In genomic region chr5:35387834-35388490, GRCm38 (mm10) we compare ENCODE assay signal across 9 mouse cellular contexts. TPM values are rescaled to one million over a fixed set of nuclear protein-coding genes. Genes with fewer than 3 reads are reported as not detected.
A peak's percentile ranks its signal among the peaks of the same experiment; 100 is the strongest.
DNase-seq lines count a peak whose midpoint lies in the region; ATAC-seq and TF ChIP-seq lines count a peak whose summit lies in the region.
"Had no signal": no experiment of that assay in that cellular context is flagged by ENCODE, and none has a peak within 500 bp of the region (broad histone marks: within the 10 kb centered on the region; RNA-seq: fewer than 3 reads in every experiment).

No protein-coding gene starts in this region.

- no peak overlapping the region for H3K9ac ChIP-seq in lung, embryonic 15.5 days
- H3K9ac ChIP-seq in forebrain, postnatal 0 days: no peak overlapping the region
- no peak overlapping the region for H3K9ac ChIP-seq in liver, embryonic 14.5 days (replicated peaks)
- no peak overlapping the region for H3K9ac ChIP-seq in stomach, postnatal 0 days (ENCODE audit: low read length)

- H3K4me2 ChIP-seq in lung, embryonic 15.5 days: peak overlapping the region; percentile 86
- peak overlapping the region; percentile 53 for H3K4me2 ChIP-seq in forebrain, postnatal 0 days (ENCODE audit: low read depth)
- peak overlapping the region; percentile 37 for H3K4me2 ChIP-seq in liver, embryonic 14.5 days (ENCODE audit: low read depth)
- H3K4me2 ChIP-seq in stomach, postnatal 0 days (replicated peaks; ENCODE audit: low read depth): peak overlapping the region; percentile 52

- peaks cover 100% of the 10 kb centered on the region for H3K27me3 ChIP-seq in lung, embryonic 15.5 days
- peaks cover 98% of the 10 kb centered on the region for H3K27me3 ChIP-seq in forebrain, postnatal 0 days (ENCODE audit: insufficient read depth, low read length)
- H3K27me3 ChIP-seq in liver, embryonic 14.5 days (ENCODE audit: control insufficient read depth, insufficient read depth, low read length): peaks cover 97% of the 10 kb centered on the region
- peaks cover 65% of the 10 kb centered on the region for H3K27me3 ChIP-seq in stomach, postnatal 0 days (ENCODE audit: control insufficient read depth, insufficient read depth, low read length)

- peaks cover 24% of the 10 kb centered on the region for H3K4me1 ChIP-seq in lung, embryonic 15.5 days
- H3K4me1 ChIP-seq in forebrain, postnatal 0 days (ENCODE audit: insufficient read depth): no peaks in the 10 kb centered on the region
- no peaks in the 10 kb centered on the region for H3K4me1 ChIP-seq in liver, embryonic 14.5 days (replicated peaks; ENCODE audit: control insufficient read depth in 2 of 2, insufficient read depth in 2 of 2, low read length in 1 of 2)
- no peaks in the 10 kb centered on the region for H3K4me1 ChIP-seq in stomach, postnatal 0 days (replicated peaks; ENCODE audit: control insufficient read depth, insufficient read depth)

- no peaks in the 10 kb centered on the region for H3K9me3 ChIP-seq in lung, embryonic 15.5 days
- H3K9me3 ChIP-seq in forebrain, postnatal 0 days (ENCODE audit: low read length): no peaks in the 10 kb centered on the region
- H3K9me3 ChIP-seq in liver, embryonic 14.5 days (ENCODE audit: control insufficient read depth, low read length): no peaks in the 10 kb centered on the region
- peaks cover 3% of the 10 kb centered on the region; the same call in 1 of the 2 replicates for H3K9me3 ChIP-seq in stomach, postnatal 0 days (ENCODE audit: control insufficient read depth, low read length)

- H3K36me3 ChIP-seq in lung, embryonic 15.5 days: no peaks in the 10 kb centered on the region
- no peaks in the 10 kb centered on the region for H3K36me3 ChIP-seq in forebrain, postnatal 0 days (ENCODE audit: insufficient read depth)
- H3K36me3 ChIP-seq in liver, embryonic 14.5 days (replicated peaks; ENCODE audit: control insufficient read depth, insufficient read depth, low read depth): no peaks in the 10 kb centered on the region
- no peaks in the 10 kb centered on the region for H3K36me3 ChIP-seq in stomach, postnatal 0 days (ENCODE audit: control insufficient read depth, insufficient read depth, low read length)

- no peak for TF ChIP-seq EP300 in liver, embryonic 14.5 days (IDR thresholded peaks at IDR 0.05; ENCODE audit: low read depth)
- no peak for TF ChIP-seq EP300 in stomach, postnatal 0 days (optimal IDR thresholded peaks at IDR 0.05)

- peak overlapping the region; percentile 49 for H3K4me3 ChIP-seq in lung, embryonic 15.5 days
- peak overlapping the region; percentile 30 for H3K4me3 ChIP-seq in forebrain, postnatal 0 days (ENCODE audit: low read depth, low read length)
- peak overlapping the region in 1 of 2 experiments; percentile 27; a peak in 1 of 4 replicates for H3K4me3 ChIP-seq in liver, embryonic 14.5 days (ENCODE audit: insufficient read depth in 1 of 2, low read depth in 2 of 2, low read length in 2 of 2)
- H3K4me3 ChIP-seq in stomach, postnatal 0 days (ENCODE audit: low read depth, low read length): peak overlapping the region; percentile 36

- no peak overlapping the region for H3K27ac ChIP-seq in lung, embryonic 15.5 days
- no peak overlapping the region for H3K27ac ChIP-seq in forebrain, postnatal 0 days (ENCODE audit: low read depth, low read length)
- no peak overlapping the region for H3K27ac ChIP-seq in liver, embryonic 14.5 days
- no peak overlapping the region for H3K27ac ChIP-seq in stomach, postnatal 0 days (replicated peaks)

- 2% methylated on average over 38 of the region's 38 CpGs for WGBS in lung, embryonic 15.5 days
- 1% methylated on average over 38 of the region's 38 CpGs for WGBS in forebrain, postnatal 0 days
- WGBS in liver, embryonic 14.5 days (ENCODE audit: insufficient replicate concordance): 4% methylated on average over 38 of the region's 38 CpGs
- WGBS in stomach, postnatal 0 days: under 1% methylated on average over 38 of the region's 38 CpGs

- no peak for ATAC-seq in lung, embryonic 15.5 days (ENCODE audit: borderline replicate concordance, extremely low read depth, low FRiP score, low TSS enrichment)
- no peak for ATAC-seq in forebrain, postnatal 0 days
- no peak for ATAC-seq in liver, embryonic 14.5 days (ENCODE audit: insufficient read depth)
- no peak for ATAC-seq in stomach, postnatal 0 days (ENCODE audit: low FRiP score, low TSS enrichment)
- ATAC-seq in frontal cortex, adult (ENCODE audit: low TSS enrichment): no peak

- TF ChIP-seq CTCF in forebrain, postnatal 0 days (IDR thresholded peaks at IDR 0.05; ENCODE audit: low read depth): no peak
- TF ChIP-seq CTCF in liver, embryonic 14.5 days (IDR thresholded peaks at IDR 0.05; ENCODE audit: low read depth): no peak
- no peak for TF ChIP-seq CTCF in stomach, postnatal 0 days (IDR thresholded peaks at IDR 0.05; ENCODE audit: low read depth)

- DNase-seq in lung, postnatal 25 days (ENCODE audit: low spot score): no peak
- DNase-seq in forebrain, postnatal 0 days: peak; percentile 67
- no peak for DNase-seq in liver, embryonic 14.5 days (ENCODE audit: low read depth in 3 of 3, low spot score in 3 of 3)
- no peak for DNase-seq in stomach, postnatal 0 days (ENCODE audit: low spot score)
- no peak for DNase-seq in right cerebral cortex, adult 2 months (ENCODE audit: low spot score in 2 of 2)

RNA-seq across cellular contexts. Expression of gene Hmx1, which starts 0.9 kb away (rescaled TPM):
- 0.10 and 0.27 TPM in 2 replicates for polyA plus RNA-seq in lung, embryonic 15.5 days (2015; fragmentation: Nextera tagmentation; extraction: Ambion mirVana)
- total RNA-seq in forebrain, postnatal 0 days (2014; rRNA removed): 1.1 TPM in 1 of 2 replicates, not detected in the other
- polyA plus RNA-seq in forebrain, postnatal 0 days (2015; fragmentation: Nextera tagmentation; extraction: Ambion mirVana): not detected in 2 replicates
- polyA plus RNA-seq in liver, embryonic 14.5 days (2012; rRNA removed): not detected in 2 replicates
- not detected in 2 replicates for polyA plus RNA-seq in liver, embryonic 14.5 days (2014; fragmentation: Nextera tagmentation; extraction: Ambion mirVana)
- polyA plus RNA-seq in stomach, postnatal 0 days (2015; fragmentation: Nextera tagmentation; extraction: Ambion mirVana): not detected in 2 replicates
- total RNA-seq: granulocyte monocyte progenitor cell, adult 5-6 weeks; left cerebral cortex, postnatal 4 days had no signal
